Mouse (Mus musculus): Measurements from ENCODE around the gene Ficd.

Ficd gene

GRCm38 (mm10) chr5:113735345-113736112 lies at the start of gene Ficd:
Gene Ficd, plus strand, starts transcription at chr5:113735803.
- CTCF ChIA-PET, result interaction anchor here (0.6 to 1.4 kb wide), 3 partner anchors 36 to 314 kb away, joined by 3 to 6 read pairs (median 5); no protein-coding TSS in a partner anchor

DNA sequence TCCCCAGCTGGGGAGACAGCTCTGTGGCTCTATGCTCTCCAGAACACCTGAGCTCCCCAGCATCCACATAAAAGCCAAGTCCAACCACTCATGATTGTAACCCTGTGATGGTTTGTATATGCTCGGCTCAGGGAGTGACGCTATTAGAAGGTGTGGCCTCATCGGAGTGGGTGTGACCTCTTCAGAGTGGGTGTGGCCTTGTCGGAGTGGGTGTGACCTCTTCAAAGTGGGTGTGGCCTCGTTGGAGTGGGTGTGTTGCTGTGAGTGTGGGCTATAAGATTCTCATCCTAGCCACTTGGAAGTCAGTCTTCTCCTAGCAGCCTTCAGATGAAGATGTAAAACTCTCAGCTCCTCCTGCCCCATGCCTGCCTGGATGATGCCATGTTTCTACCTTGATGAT lies 48.1 kb upstream of the Ficd start:
- CTCF ChIA-PET, result no interaction called here

DNA sequence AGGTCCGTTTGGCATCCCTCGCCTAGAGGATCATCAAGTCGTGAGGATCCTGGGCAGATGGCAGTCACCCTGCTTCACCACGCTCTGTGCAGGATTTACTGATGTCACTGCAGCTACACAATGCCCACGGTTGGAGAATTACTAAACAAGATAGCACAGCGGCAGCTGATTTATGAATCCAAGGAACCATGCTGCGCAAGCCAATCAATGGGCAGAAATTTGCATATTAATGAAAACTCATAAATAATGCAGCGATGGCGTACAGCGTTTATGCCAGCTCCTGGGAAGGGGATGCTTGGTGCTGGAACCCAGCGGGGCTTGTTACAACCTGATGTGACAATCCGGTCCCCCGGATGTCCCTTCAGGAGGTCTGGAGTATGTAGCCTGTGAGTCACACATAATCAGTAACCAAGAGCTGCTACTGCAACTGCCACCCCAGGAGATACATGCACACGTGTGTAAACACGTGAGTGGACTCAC lies 45.5 kb upstream of the Ficd start:
- CTCF ChIA-PET, result no interaction called here

- CTCF ChIA-PET, result no interaction called here
Measured at GRCm38 (mm10) chr5:113690866-113691265, 44.7 kb upstream of the Ficd start.

DNA sequence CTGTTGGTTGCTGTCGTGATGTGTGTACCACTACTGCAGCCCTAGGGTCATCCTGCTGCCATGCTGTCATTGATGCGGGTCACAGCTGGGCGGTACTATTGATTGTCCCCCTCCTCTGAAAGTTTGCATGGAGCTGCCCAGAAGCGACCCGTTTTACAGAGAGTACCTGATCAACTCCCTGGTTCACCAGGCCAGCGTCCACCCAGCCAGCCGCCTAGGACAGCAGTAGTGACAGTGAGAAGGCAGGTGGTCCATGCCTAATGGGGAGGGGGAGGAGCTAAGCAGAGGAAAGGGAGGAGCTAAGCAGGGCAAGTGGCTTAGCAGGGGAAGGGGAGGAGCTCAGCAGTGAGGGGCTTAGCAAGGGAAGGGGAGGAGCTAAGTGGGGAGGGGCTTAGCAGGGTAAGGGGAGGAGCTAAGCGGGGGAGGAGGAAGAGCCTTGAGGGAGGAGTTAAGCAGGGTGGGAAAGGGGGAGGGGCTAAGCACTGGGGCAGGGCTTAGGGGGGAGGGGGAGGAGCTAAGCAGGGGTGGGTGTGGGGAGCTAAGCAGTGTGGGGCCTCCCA lies 42.3 kb upstream of the Ficd start:
- CTCF ChIA-PET, result no interaction called here

DNA sequence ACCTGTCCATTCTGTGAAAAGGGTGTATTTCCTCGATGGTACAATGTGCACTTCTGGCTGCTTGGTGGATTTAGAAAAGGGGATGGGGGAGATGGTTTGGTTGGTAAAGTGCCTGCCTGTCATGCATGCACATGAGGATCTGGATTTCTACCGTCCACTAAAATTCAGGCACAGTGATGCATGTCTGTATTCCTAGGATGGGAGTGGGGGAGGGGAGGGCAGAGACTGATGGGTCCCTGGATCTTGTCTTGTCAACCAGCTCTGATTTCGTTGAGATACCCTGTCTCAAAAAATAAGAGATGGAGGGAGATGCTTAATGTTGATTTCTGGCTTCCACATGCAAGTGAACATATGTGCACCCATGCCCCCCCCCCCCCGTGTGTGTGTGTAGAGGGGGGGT lies 41.6 kb upstream of the Ficd start:
- CTCF ChIA-PET, result no interaction called here

DNA sequence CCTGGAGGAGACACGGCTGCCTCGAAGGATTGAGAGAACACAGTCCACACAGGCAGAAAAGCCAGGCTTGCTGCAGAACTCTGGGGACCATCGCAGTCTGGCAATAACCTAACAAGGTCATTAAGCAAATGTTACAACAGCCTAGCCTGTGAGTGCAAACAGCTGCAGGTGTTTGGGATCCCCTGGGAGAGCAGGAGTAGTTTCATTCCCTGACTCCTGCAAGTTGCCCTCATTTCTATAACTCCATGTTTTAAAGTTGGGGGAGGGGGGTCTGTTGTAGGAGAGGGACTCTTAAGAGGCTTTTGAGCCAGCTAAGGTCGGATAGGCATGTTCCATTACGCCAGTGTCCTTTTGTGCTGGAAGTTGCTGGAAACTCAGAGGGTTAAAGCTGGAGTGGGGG lies 41.2 kb upstream of the Ficd start:
- CTCF ChIA-PET, result interaction anchor here (0.6 kb wide), 1 partner anchor 15 kb away, joined by 9 read pairs; no protein-coding TSS in a partner anchor

GRCm38 (mm10) chr5:113700388-113701023 lies 35.1 kb upstream of the Ficd start:
- CTCF ChIA-PET, result no interaction called here

- CTCF ChIA-PET, result no interaction called here
Measured at GRCm38 (mm10) chr5:113703803-113704585, 31.6 kb upstream of the Ficd start.

DNA sequence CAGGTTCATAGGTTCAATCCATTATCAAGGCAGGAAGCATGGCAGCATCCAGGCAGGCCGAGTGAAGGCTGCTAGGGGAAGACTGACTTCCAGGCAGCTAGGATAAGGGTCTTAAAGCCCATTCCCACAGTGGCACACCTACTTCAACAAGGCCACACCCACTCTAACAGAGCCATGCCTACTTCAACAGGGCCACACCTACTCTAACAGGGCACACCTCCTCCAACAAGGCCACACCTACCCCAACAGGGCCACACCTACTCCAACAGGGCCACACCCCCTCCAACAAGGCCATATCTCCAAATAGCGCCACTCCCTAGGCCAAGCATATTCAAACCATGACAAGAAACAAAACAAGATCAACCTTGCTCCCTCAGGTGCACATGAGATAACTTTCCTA lies 22.7 kb upstream of the Ficd start:
- CTCF ChIA-PET, result no interaction called here

DNA sequence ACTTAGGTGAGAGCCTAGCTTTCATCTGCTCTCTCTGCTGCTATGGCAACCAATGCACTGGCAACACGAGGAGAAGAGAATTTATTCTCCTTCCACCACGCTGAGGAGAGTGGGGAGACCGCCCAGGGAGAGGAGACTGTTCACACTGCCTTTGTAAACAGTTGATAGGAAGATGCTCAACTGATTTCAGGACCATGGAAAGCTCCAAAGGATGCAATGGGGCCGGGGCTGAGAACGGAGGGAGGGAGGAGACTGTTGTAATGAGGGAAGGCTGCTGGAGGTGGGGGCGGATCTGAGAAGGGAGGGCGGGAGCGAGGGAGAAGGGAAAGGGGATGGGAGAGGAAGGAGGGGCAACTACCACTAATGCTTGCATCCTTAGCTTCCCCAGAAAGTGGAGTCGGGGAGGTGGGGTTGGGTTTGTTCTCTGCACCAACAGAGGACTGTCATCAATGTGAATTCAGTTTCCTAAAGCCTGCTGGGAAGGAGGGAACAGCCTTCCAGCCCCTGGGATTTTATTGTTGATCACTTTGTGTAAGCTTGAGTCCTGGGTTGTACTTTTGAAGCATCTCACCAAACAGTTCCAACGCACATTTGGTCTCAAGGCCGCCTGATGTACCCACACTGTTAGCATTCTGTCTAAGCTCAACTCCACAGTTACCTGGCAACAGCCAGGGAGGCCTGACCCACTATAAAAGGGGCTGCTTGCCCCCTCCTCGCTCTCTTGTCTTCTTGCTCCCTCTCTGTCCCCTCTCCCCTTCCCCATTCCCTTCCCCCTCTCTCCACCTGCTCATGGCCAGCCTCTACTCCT lies 18.8 kb upstream of the Ficd start:
- CTCF ChIA-PET, result no interaction called here

GRCm38 (mm10) chr5:113719221-113719661 lies 16.4 kb upstream of the Ficd start:
- CTCF ChIA-PET, result no interaction called here

- CTCF ChIA-PET, result no interaction called here
Measured at GRCm38 (mm10) chr5:113722224-113723013, 13.2 kb upstream of the Ficd start.

- CTCF ChIA-PET, result interaction anchor here (0.7 to 1.1 kb wide), 2 partner anchors 348 to 357 kb away, joined by 4 read pairs; no protein-coding TSS in a partner anchor
Measured at GRCm38 (mm10) chr5:113723567-113724237, 11.9 kb upstream of the Ficd start.

DNA sequence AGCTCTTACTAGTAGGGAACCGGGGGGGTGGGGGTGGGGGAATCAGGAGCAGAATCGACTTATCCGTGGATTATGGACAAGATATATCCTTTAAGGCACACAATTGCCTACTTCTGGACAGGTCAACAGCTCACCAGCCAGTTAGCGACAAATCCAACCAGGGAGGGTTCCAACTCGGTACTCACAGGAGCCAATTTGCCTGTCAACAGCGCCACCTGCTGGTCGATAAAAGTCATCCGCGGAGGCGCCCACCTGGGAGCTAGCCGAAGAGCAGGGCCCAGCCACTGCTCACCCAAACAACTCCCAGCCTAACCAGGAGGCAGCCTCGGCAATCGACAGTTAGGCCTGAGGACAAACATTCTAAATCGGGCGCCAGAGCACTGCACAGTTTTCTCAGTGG lies 11.2 kb upstream of the Ficd start, which contains the start of gene 1700069L16Rik:
1700069L16Rik (minus strand) TSS at position 327 of the 400 bp plus-strand sequence.
- CTCF ChIA-PET, result interaction anchor here (0.7 to 1.1 kb wide), 2 partner anchors 349 to 358 kb away, joined by 4 read pairs; no protein-coding TSS in a partner anchor

DNA sequence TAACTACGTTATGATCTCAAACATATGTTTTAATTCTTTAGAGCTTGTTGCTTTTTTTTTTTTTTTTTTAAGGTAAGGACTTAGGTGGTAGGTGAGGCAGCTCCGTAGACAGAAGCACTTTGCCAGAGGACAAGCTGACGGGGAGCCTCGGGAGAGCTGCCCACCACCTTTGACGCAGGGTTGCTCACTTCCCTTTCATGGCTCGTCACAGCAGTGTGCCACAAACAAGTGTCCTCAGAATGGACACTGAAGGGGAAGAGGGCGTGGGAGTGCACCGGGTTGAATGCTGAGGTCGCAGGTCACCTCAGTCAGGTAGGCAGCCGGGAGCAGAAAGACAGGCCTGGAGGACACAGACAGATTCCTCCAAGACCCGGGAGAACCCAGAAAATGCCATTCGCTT lies 10.2 kb upstream of the Ficd start:
- CTCF ChIA-PET, result no interaction called here

- CTCF ChIA-PET, result no interaction called here
Measured at GRCm38 (mm10) chr5:113726618-113727017, 9.0 kb upstream of the Ficd start.

DNA sequence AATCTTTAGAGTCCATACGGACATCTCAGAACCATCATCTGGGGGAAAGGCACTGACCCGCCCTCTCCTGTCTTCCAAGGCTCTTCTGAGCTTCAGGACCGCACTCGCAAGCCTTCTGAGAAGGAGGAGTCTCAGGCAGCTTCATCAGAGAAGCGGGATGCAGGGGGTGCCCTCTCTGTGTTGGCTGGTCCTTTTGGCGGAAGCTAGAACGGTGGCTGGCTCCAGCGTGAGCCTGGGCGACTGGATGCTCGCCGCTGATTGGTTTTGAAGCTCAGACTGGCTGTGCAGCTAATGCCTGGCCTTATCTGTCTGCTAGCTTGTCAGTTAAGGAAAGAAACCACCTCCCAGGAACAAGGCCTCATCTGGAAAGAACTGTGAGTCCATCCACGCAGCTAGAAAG lies 8.4 kb upstream of the Ficd start:
- CTCF ChIA-PET, result no interaction called here

DNA sequence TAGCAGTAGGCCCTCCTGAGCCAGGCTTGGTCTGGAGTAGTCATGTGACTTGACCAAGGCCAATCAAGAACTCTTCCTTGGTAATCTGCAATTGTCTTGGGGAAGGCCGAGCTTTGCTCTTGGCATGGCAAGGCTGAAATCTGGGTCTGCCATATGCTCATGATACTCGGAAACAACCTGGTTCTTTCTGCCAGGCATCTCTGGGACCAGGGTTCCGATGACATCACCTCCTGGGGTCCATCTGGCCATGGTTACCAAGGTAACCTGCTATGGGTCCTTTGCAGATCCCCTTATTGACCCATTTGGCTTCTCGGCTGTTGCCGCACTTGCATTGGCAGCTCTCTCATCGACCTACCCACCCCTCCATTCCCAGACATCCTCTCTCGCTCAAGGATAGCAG lies 7.6 kb upstream of the Ficd start:
- CTCF ChIA-PET, result no interaction called here

GRCm38 (mm10) chr5:113728691-113729090 lies 6.9 kb upstream of the Ficd start:
- CTCF ChIA-PET, result no interaction called here
